Mouse (Mus musculus) embryonic facial prominence, embryonic 14.5 days (tissue): ENCODE measurements around the gene Blnk. TPM values are rescaled to one million over a fixed set of nuclear protein-coding genes. Genes with fewer than 3 reads are reported as not detected.

Source experiments
- ATAC-seq: fragments of 200-750 bp; cut with Nextera tagmentation; 2 replicates; pipeline ENCODE4 v1.8.0; 2017; ENCODE audit warnings: low read depth, moderate number of reproducible peaks, moderate TSS enrichment
- DNase-seq: peaks from one replicate; pipeline ENCODE4 v3.0.0-alpha.2; 2015; ENCODE audit warnings: low spot score
- H3K27ac ChIP-seq: fragments of 300-500 bp; sonication (generic); replicated peaks from 2 replicates; pipeline ENCODE4 v1.5.1; 2014; ENCODE audit warnings: low read depth, mild to moderate bottlenecking, low read length, moderate library complexity
- H3K27me3 ChIP-seq: fragments of 300-500 bp; sonication (generic); replicated peaks from 2 replicates; pipeline ENCODE4 v1.6.1; 2014; ENCODE audit warnings: low read length; ENCODE audit not compliant: control insufficient read depth, insufficient read depth
- H3K36me3 ChIP-seq: fragments of 300-500 bp; sonication (generic); 2 replicates; pipeline ENCODE4 v1.6.1; 2014; ENCODE audit warnings: low read length, mixed read lengths; ENCODE audit not compliant: control insufficient read depth, insufficient read depth
- H3K4me1 ChIP-seq: fragments of 300-500 bp; sonication (generic); 2 replicates; pipeline ENCODE4 v1.6.1; 2014; ENCODE audit warnings: antibody characterized with exemption, low read length; ENCODE audit not compliant: control insufficient read depth, insufficient read depth
- H3K4me2 ChIP-seq: fragments of 300-500 bp; sonication (generic); 2 replicates; pipeline ENCODE4 v1.6.1; 2014; ENCODE audit warnings: low read depth, mild to moderate bottlenecking, low read length, moderate library complexity, mixed read lengths
- H3K4me3 ChIP-seq: fragments of 300-500 bp; sonication (generic); 2 replicates; pipeline ENCODE4 v1.5.1; 2014; ENCODE audit warnings: low read depth, mild to moderate bottlenecking, low read length
- H3K9ac ChIP-seq: fragments of 300-500 bp; sonication (generic); 2 replicates; pipeline ENCODE4 v1.6.1; 2014; ENCODE audit warnings: low read depth, mild to moderate bottlenecking, low read length, moderate library complexity, mixed read lengths
- H3K9me3 ChIP-seq: fragments of 300-500 bp; sonication (generic); 2 replicates; pipeline ENCODE4 v1.6.1; 2016; ENCODE audit warnings: low read length; ENCODE audit not compliant: control insufficient read depth
- WGBS: fragments of 180-500 bp; shearing (Covaris S2); extraction: QIAGEN DNeasy Blood & Tissue Kit; methylation state at CpG from one replicate; pipeline ENCODE4 v1.1.7; 2014; 5-methylcytosine and 5-hydroxymethylcytosine counted together
- microRNA-seq: library from miRNA; unstranded; fragments of <30 nt; microRNA quantifications from one replicate; pipeline ENCODE4, GENCODE M21; 2016; ENCODE audit warnings: borderline number of aligned reads
- polyA plus RNA-seq: library from polyadenylated mRNA; unstranded; fragments of >200 nt; fragmentation: Nextera tagmentation; extraction: Ambion mirVana; gene quantifications from 2 replicates; pipeline ENCODE4 v1.2.1, GENCODE M21; 2014

The Blnk gene
- polyA plus RNA-seq, 1 experiment from 2014 or later: 2.7 TPM

GRCm38 (mm10) chr19:40931581-40932369, 62.6 kb downstream of the Blnk start:
- H3K36me3 ChIP-seq: no peaks in the 10 kb centered on the region
- ATAC-seq: no peak
- H3K9me3 ChIP-seq: no peaks in the 10 kb centered on the region
- no peak overlapping the region for H3K9ac ChIP-seq
- H3K4me2 ChIP-seq: no peak overlapping the region
- H3K4me1 ChIP-seq: no peaks in the 10 kb centered on the region
- H3K4me3 ChIP-seq: no peak overlapping the region
- WGBS: 66% methylated on average over 9 of the region's 9 CpGs
- peak; percentile 10 for DNase-seq
- no peaks in the 10 kb centered on the region for H3K27me3 ChIP-seq
- H3K27ac ChIP-seq: no peak overlapping the region

- peak overlapping the region; percentile 64 for H3K4me2 ChIP-seq
- 0 out of 2 replicates have a peak, but pooled peaks cover 4% of the 10 kb centered on the region for H3K4me1 ChIP-seq
- peak overlapping the region; percentile 82 for H3K4me3 ChIP-seq
- ATAC-seq (no peak), DNase-seq (no peak)
- 0% methylated on average over 2 of the region's 6 CpGs for WGBS
- peak overlapping the region; percentile 73 for H3K9ac ChIP-seq
- 0 out of 2 replicates have a peak, but pooled peaks cover 7% of the 10 kb centered on the region for H3K36me3 ChIP-seq
- peaks cover 30% of the 10 kb centered on the region for H3K27me3 ChIP-seq
- H3K27ac ChIP-seq: peak overlapping the region; percentile 93
- peaks cover 6% of the 10 kb centered on the region for H3K9me3 ChIP-seq
Measured at GRCm38 (mm10) chr19:40895393-40895703, 99.0 kb downstream of the Blnk start.

GRCm38 (mm10) chr19:40894519-40895392, 99.6 kb downstream of the Blnk start, which contains the start of gene Zfp518a:
Gene Zfp518a, plus strand, starts transcription at chr19:40894705.
- Histone ChIP-seq H3K27ac (peak within 1 kb of the TSS; percentile 93), H3K4me1 (0 out of 2 replicates have a peak, but pooled peaks cover 4% of the 10 kb centered on the region), H3K9me3 (peaks cover 6% of the 10 kb centered on the region), H3K4me2 (peak within 1 kb of the TSS; percentile 64), H3K4me3 (peak within 1 kb of the TSS; percentile 82), H3K9ac (peak within 1 kb of the TSS; percentile 73), H3K36me3 (0 out of 2 replicates have a peak, but pooled peaks cover 4% of the 10 kb centered on the region), H3K27me3 (peaks cover 34% of the 10 kb centered on the region)
- ATAC-seq: peak; percentile 96
- DNase-seq: peak; percentile 97
- under 1% methylated on average over 33 of the region's 89 CpGs for WGBS

- WGBS: 51% methylated on average over 19 of the region's 21 CpGs
- no peak for DNase-seq
Measured at GRCm38 (mm10) chr19:40894071-40894506, 100.2 kb downstream of the Blnk start.

GRCm38 (mm10) chr19:40888887-40889286, 105.4 kb downstream of the Blnk start:
- no peak overlapping the region for H3K4me2 ChIP-seq
- H3K4me3 ChIP-seq: no peak overlapping the region
- no peak for ATAC-seq
- DNase-seq: no peak
- no peak overlapping the region for H3K9ac ChIP-seq
- no peaks in the 10 kb centered on the region for H3K36me3 ChIP-seq
- H3K9me3 ChIP-seq: peaks cover 3% of the 10 kb centered on the region
- 75% methylated on average over 1 of the region's 1 CpGs for WGBS
- no peaks in the 10 kb centered on the region for H3K4me1 ChIP-seq
- H3K27me3 ChIP-seq: peaks cover 71% of the 10 kb centered on the region
- H3K27ac ChIP-seq: no peak overlapping the region

More at GRCm38 (mm10) chr19:40894071-40894506, 100.2 kb downstream of the Blnk start:
- 0 out of 2 replicates have a peak, but pooled peaks cover 4% of the 10 kb centered on the region for H3K4me1 ChIP-seq
- H3K27ac ChIP-seq: peak overlapping the region; percentile 93
- H3K4me3 ChIP-seq: peak overlapping the region; percentile 82
- peaks cover 6% of the 10 kb centered on the region for H3K9me3 ChIP-seq
- peak overlapping the region; percentile 64 for H3K4me2 ChIP-seq
- ATAC-seq: no peak; the same call in none of the 2 replicates
- peak overlapping the region; percentile 73 for H3K9ac ChIP-seq
- H3K36me3 ChIP-seq: 0 out of 2 replicates have a peak, but pooled peaks cover 4% of the 10 kb centered on the region
- H3K27me3 ChIP-seq: peaks cover 37% of the 10 kb centered on the region

GRCm38 (mm10) chr19:40881700-40882099, 112.6 kb downstream of the Blnk start:
- no peak overlapping the region for H3K27ac ChIP-seq
- H3K36me3 ChIP-seq: no peaks in the 10 kb centered on the region
- H3K9ac ChIP-seq: no peak overlapping the region
- WGBS: 82% methylated on average over 4 of the region's 4 CpGs
- no peak overlapping the region for H3K4me2 ChIP-seq
- H3K9me3 ChIP-seq: no peaks in the 10 kb centered on the region
- ATAC-seq (no peak), DNase-seq (no peak)
- H3K27me3 ChIP-seq: peaks cover 78% of the 10 kb centered on the region
- no peaks in the 10 kb centered on the region for H3K4me1 ChIP-seq
- H3K4me3 ChIP-seq: no peak overlapping the region

Small RNAs within 50 kb of the gene (microRNA-seq; reads per million reads assigned to microRNA genes)
- not detected for gene Mir8092

Other genes with a start within 250 kb of the Blnk start
- not detected in 2 replicates for gene Cc2d2b, start 245.8 kb downstream of the Blnk start, polyA plus RNA-seq
- gene Ccnj, start 163.3 kb downstream of the Blnk start, polyA plus RNA-seq: 7.8 and 9.4 TPM in 2 replicates
- gene Zfp518a, start 99.8 kb downstream of the Blnk start, polyA plus RNA-seq: 11.2 and 15.8 TPM in 2 replicates
- 0.10 TPM in 1 of 2 replicates, not detected in the other for gene Dntt, start 34.7 kb upstream of the Blnk start, polyA plus RNA-seq
- not detected in 2 replicates for gene Opalin, start 82.6 kb upstream of the Blnk start, polyA plus RNA-seq
- gene Tll2, start 212.3 kb upstream of the Blnk start, polyA plus RNA-seq: 0.82 and 1.2 TPM in 2 replicates